Mouse (Mus musculus): ENCODE data around the gene Vmn1r66. TPM values are rescaled to one million over a fixed set of nuclear protein-coding genes. Genes with fewer than 3 reads are reported as not detected.
"Not testable (repeated sequence)": the region's sequence is repeated elsewhere in the genome, so short reads cannot be mapped to it uniquely, and the experiment has no call there.

The Vmn1r66 gene
- total RNA-seq (2021): not detected
- long read RNA-seq, experiment 1: 0 reads
- long read RNA-seq, experiment 2: 0 reads

DNA sequence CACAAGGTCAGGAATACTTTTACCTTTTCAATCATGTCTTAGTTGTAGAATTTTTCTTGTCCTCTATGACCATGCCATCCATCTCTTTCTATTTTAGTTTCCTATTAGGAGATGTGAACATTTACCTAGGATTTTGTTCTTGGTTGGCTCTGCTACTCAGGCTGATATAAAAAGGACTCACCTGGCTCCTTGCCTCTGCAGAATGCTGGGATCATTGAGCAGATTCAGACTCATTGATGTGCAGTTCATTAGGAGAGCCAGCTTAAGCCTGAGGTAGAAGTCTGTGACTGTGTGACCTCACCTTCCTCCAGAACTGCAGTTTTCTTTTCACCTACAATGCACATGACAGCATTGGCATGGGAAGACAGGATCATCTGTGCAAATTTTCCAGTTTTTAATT is at the start of gene Vmn1r66:
Gene Vmn1r66, minus strand, starts transcription at position 101 of the 400 bp plus-strand sequence.
- DNase-seq: no peak
- intact Hi-C loops (cut with DNase I): no loop called here

- DNase-seq; intact Hi-C loops (cut with DNase I): not testable (repeated sequence)
Observed at GRCm38 (mm10) chr7:10325462-10325861, 47.7 kb upstream of the Vmn1r66 start.

DNA sequence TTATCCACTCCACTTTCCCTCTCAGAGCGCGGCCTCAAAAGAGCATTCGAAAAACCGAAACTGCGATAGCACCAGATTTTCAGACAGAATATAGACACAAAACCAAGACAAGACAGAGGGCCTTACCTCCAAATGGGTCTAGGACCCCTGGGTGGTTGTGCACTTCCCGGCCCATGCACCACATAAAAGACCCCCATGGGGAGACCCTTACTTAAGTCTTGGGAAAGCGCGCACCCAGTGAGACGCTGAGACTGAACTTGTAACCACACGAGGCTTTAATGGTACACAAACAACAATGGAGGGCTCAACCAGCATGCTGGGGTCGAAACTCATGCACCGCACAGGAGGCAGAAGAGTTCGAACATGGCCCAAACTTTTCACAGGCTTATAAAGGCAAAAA is 25.7 kb downstream of the Vmn1r66 start:
- intact Hi-C loops (cut with DNase I): no loop called here
- no peak for DNase-seq

- DNase-seq: no peak
Observed at GRCm38 (mm10) chr7:10249146-10249545, 28.7 kb downstream of the Vmn1r66 start.

More at GRCm38 (mm10) chr7:10249146-10249545, 28.7 kb downstream of the Vmn1r66 start:
- intact Hi-C loops (cut with DNase I): no loop called here

Other genes with a start within 250 kb of the Vmn1r66 start
- not detected for gene Vmn2r50, start 224.7 kb downstream of the Vmn1r66 start, total RNA-seq (2021)
- gene Vmn2r51, start 172.3 kb downstream of the Vmn1r66 start, total RNA-seq (2021): not detected
- gene Vmn2r52, start 101.4 kb downstream of the Vmn1r66 start, total RNA-seq (2021): not detected
- gene Vmn1r67, start 165.3 kb upstream of the Vmn1r66 start, total RNA-seq (2021): not detected
- gene Zik1, start 217.4 kb upstream of the Vmn1r66 start, total RNA-seq (2021): 1 to 10 TPM; 1.7 to 2.1 TPM